Mouse (Mus musculus): Measurements from ENCODE around the gene Ociad1. TPM values are rescaled to one million over a fixed set of nuclear protein-coding genes. Genes with fewer than 3 reads are reported as not detected.

The Ociad1 gene
- 361 and 374 TPM in 2 replicates for polyA plus RNA-seq (2015; fragmentation: Nextera tagmentation; extraction: Ambion mirVana)

GRCm38 (mm10) chr5:73292502-73293457, at the start of gene Ociad1:
TSS of gene Ociad1 (plus strand) at chr5:73292784.
- no peaks in the 10 kb centered on the region for H3K27me3 ChIP-seq (ENCODE audit: control insufficient read depth, insufficient read depth, low read depth, low read length)
- H3K4me1 ChIP-seq (ENCODE audit: control insufficient read depth, insufficient read depth, low read length): peaks cover 24% of the 10 kb centered on the region
- no peaks in the 10 kb centered on the region for H3K9me3 ChIP-seq (replicated peaks; ENCODE audit: control insufficient read depth, low read length, poor library complexity, severe bottlenecking)
- peak within 1 kb of the TSS; percentile 72 for H3K4me2 ChIP-seq (ENCODE audit: low read length)
- H3K4me3 ChIP-seq (ENCODE audit: low read depth, low read length): peak within 1 kb of the TSS; percentile 78
- H3K9ac ChIP-seq (ENCODE audit: low read depth, low read length): peak within 1 kb of the TSS; percentile 97
- ATAC-seq: peak; percentile 99
- WGBS: under 1% methylated on average over 56 of the region's 58 CpGs
- peaks cover 12% of the 10 kb centered on the region; the same call in 1 of the 2 replicates for H3K36me3 ChIP-seq (ENCODE audit: control insufficient read depth, insufficient read depth, low read length)
- H3K27ac ChIP-seq (ENCODE audit: low read length): peak within 1 kb of the TSS; percentile 88

GRCm38 (mm10) chr5:73244403-73244802, 48.2 kb upstream of the Ociad1 start:
- Histone ChIP-seq H3K4me2 (ENCODE audit: low read length) (peak overlapping the region; percentile 7; the same call in 1 of the 2 replicates), H3K4me1 (ENCODE audit: control insufficient read depth, insufficient read depth, low read length) (peaks cover 10% of the 10 kb centered on the region; the same call in 1 of the 2 replicates), H3K9me3 (replicated peaks; ENCODE audit: control insufficient read depth, low read length, poor library complexity, severe bottlenecking) (no peaks in the 10 kb centered on the region), H3K9ac (ENCODE audit: low read depth, low read length) (no peak overlapping the region), H3K4me3 (ENCODE audit: low read depth, low read length) (no peak overlapping the region), H3K27ac (ENCODE audit: low read length) (0 out of 2 replicates have a peak overlapping the region, but pooled peaks have one; percentile 29), H3K36me3 (ENCODE audit: control insufficient read depth, insufficient read depth, low read length) (no peaks in the 10 kb centered on the region), H3K27me3 (ENCODE audit: control insufficient read depth, insufficient read depth, low read depth, low read length) (no peaks in the 10 kb centered on the region)
- peak; percentile 40; the same call in 1 of the 2 replicates for ATAC-seq
- 60% methylated on average over 13 of the region's 13 CpGs for WGBS

GRCm38 (mm10) chr5:73246414-73246813, 46.2 kb upstream of the Ociad1 start:
- H3K27me3 ChIP-seq (ENCODE audit: control insufficient read depth, insufficient read depth, low read depth, low read length): no peaks in the 10 kb centered on the region
- no peaks in the 10 kb centered on the region for H3K9me3 ChIP-seq (replicated peaks; ENCODE audit: control insufficient read depth, low read length, poor library complexity, severe bottlenecking)
- no peak overlapping the region for H3K9ac ChIP-seq (ENCODE audit: low read depth, low read length)
- no peaks in the 10 kb centered on the region for H3K36me3 ChIP-seq (ENCODE audit: control insufficient read depth, insufficient read depth, low read length)
- WGBS: 94% methylated on average over 6 of the region's 6 CpGs
- ATAC-seq: no peak
- H3K4me2 ChIP-seq (ENCODE audit: low read length): no peak overlapping the region
- no peak overlapping the region for H3K4me3 ChIP-seq (ENCODE audit: low read depth, low read length)
- H3K27ac ChIP-seq (ENCODE audit: low read length): no peak overlapping the region
- H3K4me1 ChIP-seq (ENCODE audit: control insufficient read depth, insufficient read depth, low read length): peaks cover 9% of the 10 kb centered on the region; the same call in 1 of the 2 replicates

- no peaks in the 10 kb centered on the region for H3K36me3 ChIP-seq (ENCODE audit: control insufficient read depth, insufficient read depth, low read length)
- H3K4me3 ChIP-seq (ENCODE audit: low read depth, low read length): no peak overlapping the region
- peaks cover 9% of the 10 kb centered on the region for H3K4me1 ChIP-seq (ENCODE audit: control insufficient read depth, insufficient read depth, low read length)
- no peak overlapping the region for H3K9ac ChIP-seq (ENCODE audit: low read depth, low read length)
- no peaks in the 10 kb centered on the region for H3K9me3 ChIP-seq (replicated peaks; ENCODE audit: control insufficient read depth, low read length, poor library complexity, severe bottlenecking)
- 83% methylated on average over 8 of the region's 8 CpGs for WGBS
- no peak for ATAC-seq
- no peak overlapping the region for H3K4me2 ChIP-seq (ENCODE audit: low read length)
- no peaks in the 10 kb centered on the region for H3K27me3 ChIP-seq (ENCODE audit: control insufficient read depth, insufficient read depth, low read depth, low read length)
- no peak overlapping the region for H3K27ac ChIP-seq (ENCODE audit: low read length)
Measured at GRCm38 (mm10) chr5:73248211-73248610, 44.4 kb upstream of the Ociad1 start.

GRCm38 (mm10) chr5:73249341-73249740, 43.2 kb upstream of the Ociad1 start:
- Histone ChIP-seq H3K9ac (ENCODE audit: low read depth, low read length) (no peak overlapping the region), H3K36me3 (ENCODE audit: control insufficient read depth, insufficient read depth, low read length) (no peaks in the 10 kb centered on the region), H3K4me2 (ENCODE audit: low read length) (no peak overlapping the region), H3K9me3 (replicated peaks; ENCODE audit: control insufficient read depth, low read length, poor library complexity, severe bottlenecking) (no peaks in the 10 kb centered on the region), H3K4me1 (ENCODE audit: control insufficient read depth, insufficient read depth, low read length) (peaks cover 17% of the 10 kb centered on the region), H3K27ac (ENCODE audit: low read length) (no peak overlapping the region), H3K27me3 (ENCODE audit: control insufficient read depth, insufficient read depth, low read depth, low read length) (no peaks in the 10 kb centered on the region), H3K4me3 (ENCODE audit: low read depth, low read length) (no peak overlapping the region)
- no peak for ATAC-seq
- 95% methylated on average over 4 of the region's 4 CpGs for WGBS

- peaks cover 19% of the 10 kb centered on the region for H3K4me1 ChIP-seq (ENCODE audit: control insufficient read depth, insufficient read depth, low read length)
- H3K4me2 ChIP-seq (ENCODE audit: low read length): no peak overlapping the region
- H3K9ac ChIP-seq (ENCODE audit: low read depth, low read length): no peak overlapping the region
- no peak overlapping the region for H3K27ac ChIP-seq (ENCODE audit: low read length)
- H3K27me3 ChIP-seq (ENCODE audit: control insufficient read depth, insufficient read depth, low read depth, low read length): no peaks in the 10 kb centered on the region
- no peak for ATAC-seq
- H3K9me3 ChIP-seq (replicated peaks; ENCODE audit: control insufficient read depth, low read length, poor library complexity, severe bottlenecking): no peaks in the 10 kb centered on the region
- H3K36me3 ChIP-seq (ENCODE audit: control insufficient read depth, insufficient read depth, low read length): no peaks in the 10 kb centered on the region
- H3K4me3 ChIP-seq (ENCODE audit: low read depth, low read length): no peak overlapping the region
Measured at GRCm38 (mm10) chr5:73252739-73253138, 39.8 kb upstream of the Ociad1 start.

GRCm38 (mm10) chr5:73254660-73255059, 37.9 kb upstream of the Ociad1 start:
- Histone ChIP-seq H3K9me3 (replicated peaks; ENCODE audit: control insufficient read depth, low read length, poor library complexity, severe bottlenecking) (no peaks in the 10 kb centered on the region), H3K36me3 (ENCODE audit: control insufficient read depth, insufficient read depth, low read length) (no peaks in the 10 kb centered on the region), H3K4me2 (ENCODE audit: low read length) (peak overlapping the region; percentile 60), H3K27me3 (ENCODE audit: control insufficient read depth, insufficient read depth, low read depth, low read length) (no peaks in the 10 kb centered on the region), H3K9ac (ENCODE audit: low read depth, low read length) (peak overlapping the region; percentile 90), H3K4me3 (ENCODE audit: low read depth, low read length) (peak overlapping the region; percentile 88), H3K27ac (ENCODE audit: low read length) (no peak overlapping the region), H3K4me1 (ENCODE audit: control insufficient read depth, insufficient read depth, low read length) (peaks cover 19% of the 10 kb centered on the region)
- 34% methylated on average over 5 of the region's 5 CpGs for WGBS
- no peak for ATAC-seq

GRCm38 (mm10) chr5:73255321-73256251, 37.0 kb upstream of the Ociad1 start:
- ATAC-seq: peak; percentile 76
- H3K4me1 ChIP-seq (ENCODE audit: control insufficient read depth, insufficient read depth, low read length): peaks cover 19% of the 10 kb centered on the region
- WGBS: under 1% methylated on average over 88 of the region's 129 CpGs
- H3K9me3 ChIP-seq (replicated peaks; ENCODE audit: control insufficient read depth, low read length, poor library complexity, severe bottlenecking): no peaks in the 10 kb centered on the region
- H3K27me3 ChIP-seq (ENCODE audit: control insufficient read depth, insufficient read depth, low read depth, low read length): no peaks in the 10 kb centered on the region
- H3K27ac ChIP-seq (ENCODE audit: low read length): peak overlapping the region; percentile 95
- peak overlapping the region; percentile 60 for H3K4me2 ChIP-seq (ENCODE audit: low read length)
- H3K4me3 ChIP-seq (ENCODE audit: low read depth, low read length): peak overlapping the region; percentile 88
- no peaks in the 10 kb centered on the region for H3K36me3 ChIP-seq (ENCODE audit: control insufficient read depth, insufficient read depth, low read length)
- H3K9ac ChIP-seq (ENCODE audit: low read depth, low read length): peak overlapping the region; percentile 90
